Mouse (Mus musculus) bone marrow, adult 2 months (tissue): Measurements from ENCODE around the gene Sptlc2. TPM values are rescaled to one million over a fixed set of nuclear protein-coding genes. Genes with fewer than 3 reads are reported as not detected.

Source experiments
- H3K27ac ChIP-seq: fragments of 200-500 bp; 2 replicates; pipeline ENCODE4 v1.5.1; 2012; ENCODE audit warnings: low read depth, mild to moderate bottlenecking, control low read depth, inconsistent platforms, low read length; ENCODE audit not compliant: control insufficient read depth, poor library complexity, insufficient read depth
- H3K4me1 ChIP-seq: fragments of 200-500 bp; 2 replicates; pipeline ENCODE4 v1.6.1; 2011; ENCODE audit warnings: low read length; ENCODE audit not compliant: control insufficient read depth, insufficient read depth
- H3K4me3 ChIP-seq: fragments of 200-500 bp; replicated peaks from 2 replicates; pipeline ENCODE3; 2011; ENCODE audit warnings: mild to moderate bottlenecking, low read depth, low read length, control low read depth; ENCODE audit not compliant: control insufficient read depth
- CTCF ChIP-seq: fragments of 200-500 bp; IDR thresholded peaks from 2 replicates; pipeline ENCODE4 v1.5.1; 2011; ENCODE audit warnings: low read length, control low read depth; ENCODE audit not compliant: control insufficient read depth, insufficient read depth
- POLR2A ChIP-seq: fragments of 200-500 bp; IDR thresholded peaks from 2 replicates; pipeline ENCODE4 v1.6.1; 2011; ENCODE audit warnings: low read depth, mild to moderate bottlenecking, control low read depth, low read length, borderline replicate concordance; ENCODE audit not compliant: control insufficient read depth
- WGBS: fragments of 180-500 bp; shearing (Covaris S2); methylation state at CpG from one replicate; pipeline ENCODE4 v1.1.7; 2018; 5-methylcytosine and 5-hydroxymethylcytosine counted together
- polyA plus RNA-seq: library from polyadenylated mRNA; stranded (reverse); fragments of >200 nt; gene quantifications from 2 replicates; pipeline ENCODE4 v1.2.4, GENCODE M21; 2011; ENCODE audit warnings: low replicate concordance; ENCODE audit not compliant: missing spikeins, insufficient read depth, insufficient read length

Gene Sptlc2
- polyA plus RNA-seq, 1 experiment = 31.6 TPM

GRCm38 (mm10) chr12:87305767-87306583 lies 82.2 kb downstream of the Sptlc2 start:
- WGBS = 55% methylated on average over 13 of the region's 13 CpGs
- Histone ChIP-seq H3K4me3 (no peak overlapping the region), H3K27ac (no peak overlapping the region), H3K4me1 (no peaks in the 10 kb centered on the region)
- TF ChIP-seq POLR2A (no peak), CTCF (no peak)

- Histone ChIP-seq H3K4me3 (no peak overlapping the region), H3K4me1 (no peaks in the 10 kb centered on the region; the same call in none of the 2 replicates), H3K27ac (no peak overlapping the region)
- WGBS = 66% methylated on average over 4 of the region's 4 CpGs
- TF ChIP-seq CTCF = no peak
- no peak for TF ChIP-seq POLR2A
These were observed 87.0 kb downstream of the Sptlc2 start for GRCm38 (mm10) chr12:87301189-87301588.

- TF ChIP-seq CTCF = 0 out of 2 replicates have a peak, but pooled peaks have one; percentile 8
- no peak for TF ChIP-seq POLR2A
- 4% methylated on average over 9 of the region's 9 CpGs for WGBS
- no peaks in the 10 kb centered on the region; the same call in none of the 2 replicates for H3K4me1 ChIP-seq
These were observed 87.8 kb downstream of the Sptlc2 start for GRCm38 (mm10) chr12:87300441-87300690.

DNA sequence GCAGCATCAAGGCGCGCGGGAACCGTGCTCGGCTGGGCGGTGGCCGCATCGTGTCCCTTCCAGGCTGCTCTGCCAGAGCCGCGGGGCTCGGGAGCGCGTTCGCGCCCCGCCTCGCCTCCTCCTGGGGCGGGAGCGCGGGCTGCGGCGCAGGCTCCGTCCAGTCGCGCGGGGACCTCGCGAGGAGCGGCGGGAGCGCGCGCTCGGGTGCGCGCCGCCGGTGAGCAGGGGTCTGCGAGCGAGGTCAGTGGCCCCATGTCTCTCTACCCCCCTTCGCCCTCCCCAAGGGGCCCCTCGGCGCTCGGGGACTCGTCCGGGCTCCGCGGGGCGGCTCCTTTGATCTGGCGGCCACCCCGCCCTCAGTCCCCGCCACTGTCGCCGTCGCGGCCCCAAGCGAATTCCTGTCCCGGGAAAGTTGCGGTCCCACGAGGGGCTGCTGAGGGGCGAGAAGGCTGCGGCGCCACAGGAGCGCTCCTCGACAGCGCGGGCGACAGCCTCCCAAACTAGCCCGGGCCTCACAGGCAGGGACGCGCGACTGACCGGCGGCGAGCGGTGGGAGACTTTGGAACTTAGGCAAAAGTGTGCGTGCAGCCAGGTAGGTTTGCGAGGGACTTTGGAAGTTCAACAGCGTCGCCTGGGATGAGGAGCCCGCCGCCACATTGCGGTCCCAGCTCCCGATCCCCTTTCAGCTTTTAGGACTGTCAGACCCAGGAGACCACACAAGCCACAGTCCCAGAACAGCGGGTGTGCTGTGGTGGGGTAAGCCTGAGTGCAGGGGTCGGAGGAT lies 88.3 kb downstream of the Sptlc2 start, which contains the start of gene Ism2:
TSS of gene Ism2 (minus strand) at position 49 of the 784 bp plus-strand sequence.
- no peak within 1 kb of the TSS; the same call in 1 of the 2 replicates for H3K27ac ChIP-seq
- WGBS = 1% methylated on average over 86 of the region's 86 CpGs
- TF ChIP-seq POLR2A = no peak
- no peak; the same call in 1 of the 2 replicates for TF ChIP-seq CTCF

More at GRCm38 (mm10) chr12:87300441-87300690, 87.8 kb downstream of the Sptlc2 start:
- H3K4me3 ChIP-seq = peak overlapping the region; percentile 7
- H3K27ac ChIP-seq = no peak overlapping the region

GRCm38 (mm10) chr12:87299037-87299656 lies 89.0 kb downstream of the Sptlc2 start:
- Histone ChIP-seq H3K27ac (no peak overlapping the region; the same call in 1 of the 2 replicates), H3K4me1 (no peaks in the 10 kb centered on the region; the same call in none of the 2 replicates), H3K4me3 (peak overlapping the region; percentile 34)
- WGBS = 14% methylated on average over 29 of the region's 29 CpGs
- TF ChIP-seq POLR2A (no peak), CTCF (no peak)

More for the DNA sequence above, 88.3 kb downstream of the Sptlc2 start, which contains the start of gene Ism2:
- Histone ChIP-seq H3K4me3 (peak within 1 kb of the TSS; percentile 34), H3K4me1 (no peaks in the 10 kb centered on the region; the same call in none of the 2 replicates)

GRCm38 (mm10) chr12:87293934-87294333 lies 94.2 kb downstream of the Sptlc2 start:
- H3K4me3 ChIP-seq = no peak overlapping the region
- 77% methylated on average over 6 of the region's 6 CpGs for WGBS
- TF ChIP-seq POLR2A (no peak), CTCF (no peak)
- H3K4me1 ChIP-seq = no peaks in the 10 kb centered on the region
- no peak overlapping the region; the same call in 1 of the 2 replicates for H3K27ac ChIP-seq

GRCm38 (mm10) chr12:87289100-87289499 lies 99.1 kb downstream of the Sptlc2 start:
- Histone ChIP-seq H3K27ac (no peak overlapping the region), H3K4me3 (no peak overlapping the region), H3K4me1 (peaks cover 1% of the 10 kb centered on the region; the same call in 1 of the 2 replicates)
- TF ChIP-seq POLR2A (no peak), CTCF (no peak)
- WGBS = 84% methylated on average over 5 of the region's 5 CpGs

- no peak overlapping the region for H3K4me3 ChIP-seq
- WGBS = 61% methylated on average over 5 of the region's 5 CpGs
- TF ChIP-seq POLR2A (no peak), CTCF (no peak)
- H3K27ac ChIP-seq = no peak overlapping the region
- H3K4me1 ChIP-seq = peaks cover 1% of the 10 kb centered on the region; the same call in 1 of the 2 replicates
These were observed 103.4 kb downstream of the Sptlc2 start for GRCm38 (mm10) chr12:87284726-87285125.
